ENCODE assay signal across 25 mouse cellular contexts in the genomic region with DNA sequence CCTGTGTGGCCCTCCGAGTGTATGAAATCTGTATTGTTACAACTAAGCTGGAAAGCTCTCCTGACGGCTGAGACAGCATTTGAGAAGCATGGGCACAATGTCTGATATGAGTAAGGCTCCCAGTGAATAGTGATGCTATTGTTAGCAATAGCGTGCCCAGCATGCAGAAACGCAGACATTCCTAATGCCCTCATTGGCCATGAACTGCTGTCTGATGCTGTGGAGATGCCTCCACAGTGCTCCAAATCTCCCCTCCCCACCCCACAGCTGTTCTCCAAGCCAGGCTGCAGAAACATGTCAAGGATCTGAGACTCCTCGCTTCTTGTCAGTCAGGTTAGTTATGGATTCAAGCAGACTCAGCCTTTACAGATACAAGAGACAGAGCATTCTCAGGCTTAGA. TPM values are rescaled to one million over a fixed set of nuclear protein-coding genes. Genes with fewer than 3 reads are reported as not detected.
DNase-seq lines count a peak whose midpoint lies in the region; ATAC-seq and TF ChIP-seq lines count a peak whose summit lies in the region.
"Had no signal": no experiment of that assay in that cellular context is flagged by ENCODE, and none has a peak within 500 bp of the region (broad histone marks: within the 10 kb centered on the region; RNA-seq: fewer than 3 reads in every experiment).

No protein-coding gene starts in this region.

- no peak overlapping the region for H3K27ac ChIP-seq in midbrain, embryonic 14.5 days (replicated peaks; ENCODE audit: low read depth, low read length)
- H3K27ac ChIP-seq: liver, embryonic 12.5 days; lung, embryonic 15.5 days; macrophage had no signal

- DNase-seq in cerebellum, adult 9-11 months: peak; percentile 6
- DNase-seq in left cerebral cortex, adult 8-10 months (ENCODE audit: low spot score in 2 of 2): peak; percentile 5 to 23
- DNase-seq in left cerebral cortex, adult 18-20 months (ENCODE audit: low spot score in 2 of 2): no peak
- DNase-seq in brain, embryonic 14.5 days (ENCODE audit: low read depth): peak; percentile 19
- DNase-seq in midbrain, embryonic 14.5 days: peak; percentile 31
- DNase-seq in ovary, postnatal 36 days (ENCODE audit: low spot score): no peak
- no peak for DNase-seq in kidney, adult 18-20 months
- DNase-seq: adrenal gland, postnatal 14 days; cerebellum, postnatal 36 days; gastrocnemius, postnatal 14 days; kidney, postnatal 4 days; spleen, adult 18-20 months; thymus, adult 2 months had no signal

- H3K27me3 ChIP-seq in midbrain, embryonic 14.5 days (ENCODE audit: control insufficient read depth, insufficient read depth, low read length): no peaks in the 10 kb centered on the region
- H3K27me3 ChIP-seq: liver, embryonic 12.5 days; lung, embryonic 15.5 days had no signal

- TF ChIP-seq POLR2A in brain, embryonic 14.5 days (IDR thresholded peaks at IDR 0.05; ENCODE audit: borderline replicate concordance, extremely low read depth, insufficient read depth, insufficient read length, poor library complexity, severe bottlenecking): no peak

- no peaks in the 10 kb centered on the region for H3K4me1 ChIP-seq in midbrain, embryonic 14.5 days (ENCODE audit: control insufficient read depth, insufficient read depth, low read length)
- H3K4me1 ChIP-seq: liver, embryonic 12.5 days; lung, embryonic 15.5 days had no signal

- H3K4me2 ChIP-seq in midbrain, embryonic 14.5 days (ENCODE audit: low read length): no peak overlapping the region
- H3K4me2 ChIP-seq: liver, embryonic 12.5 days; lung, embryonic 15.5 days had no signal

- TF ChIP-seq CTCF in brain, embryonic 14.5 days (IDR thresholded peaks at IDR 0.05; ENCODE audit: borderline replicate concordance, extremely low read depth, insufficient read depth, insufficient read length): no peak

- WGBS in midbrain, embryonic 14.5 days: 37% methylated on average over 5 of the region's 5 CpGs

- no peaks in the 10 kb centered on the region for H3K36me3 ChIP-seq in midbrain, embryonic 14.5 days (ENCODE audit: control insufficient read depth, insufficient read depth, low read length)
- H3K36me3 ChIP-seq: liver, embryonic 12.5 days; lung, embryonic 15.5 days had no signal

- H3K9ac ChIP-seq in midbrain, embryonic 14.5 days (replicated peaks; ENCODE audit: low read length): no peak overlapping the region
- H3K9ac ChIP-seq: liver, embryonic 12.5 days; lung, embryonic 15.5 days had no signal

- ATAC-seq in cerebellum, adult (ENCODE audit: insufficient number of reproducible peaks, low FRiP score, low TSS enrichment): no peak
- ATAC-seq in midbrain, embryonic 14.5 days (ENCODE audit: low FRiP score, low TSS enrichment): no peak
- ATAC-seq: activated CD4-positive, CD25-positive, alpha-beta regulatory T cell, adult 4 months; forebrain, embryonic 16.5 days; liver, embryonic 12.5 days had no signal

- H3K9me3 ChIP-seq in midbrain, embryonic 14.5 days (ENCODE audit: control insufficient read depth, low read length): no peaks in the 10 kb centered on the region
- H3K9me3 ChIP-seq: liver, embryonic 12.5 days; lung, embryonic 15.5 days had no signal

- no peak overlapping the region for H3K4me3 ChIP-seq in midbrain, embryonic 14.5 days (replicated peaks; ENCODE audit: low read depth, low read length)
- H3K4me3 ChIP-seq: erythroblast, embryonic 14.5 days; liver, embryonic 12.5 days; lung, embryonic 15.5 days had no signal

RNA-seq across cellular contexts. Expression of a gene that starts 58.7 kb away (rescaled TPM):
- total RNA-seq in left cerebral cortex, adult 8-10 months (2022): under 1 TPM; 0.33 to 0.85 (median 0.51) TPM
- under 1 TPM; 0.12 to 0.19 TPM for total RNA-seq in left cerebral cortex, adult 18-20 months (2021)
- polyA plus RNA-seq in brain, embryonic 14.5 days (2012; rRNA removed): 0.10 and 0.15 TPM in 2 replicates
- polyA plus RNA-seq in midbrain, embryonic 14.5 days (2014; fragmentation: Nextera tagmentation; extraction: Ambion mirVana): 0.04 TPM in 1 of 2 replicates, not detected in the other
- total RNA-seq: adrenal gland, postnatal 14 days; gastrocnemius, postnatal 14 days had no signal
- polyA plus RNA-seq: embryonic facial prominence, embryonic 11.5 days; forebrain, embryonic 16.5 days; intestine, embryonic 14.5 days; kidney, embryonic 14.5 days; limb, embryonic 11.5 days; liver, embryonic 12.5 days; macrophage; neural tube, embryonic 14.5 days had no signal

Comparison
In these comparisons a context has a peak if more than half of its experiments do, and no peak if none do; other contexts are left out.
1. DNase-seq: peak in cerebellum, adult 9-11 months (single experiment), left cerebral cortex, adult 8-10 months (2 of 2), brain, embryonic 14.5 days (single experiment) and midbrain, embryonic 14.5 days (single experiment); none in left cerebral cortex, adult 18-20 months (0 of 2), ovary, postnatal 36 days (single experiment) and kidney, adult 18-20 months (single experiment).